Mouse (Mus musculus) cerebellum, adult 2 months (tissue): ENCODE results near the gene Slc35f6. TPM values are rescaled to one million over a fixed set of nuclear protein-coding genes. Genes with fewer than 3 reads are reported as not detected.

Source experiments
- DNase-seq, 2 experiments: peaks; one replicate each; pipeline ENCODE4 v3.0.0; 2021
- H3K27ac ChIP-seq: fragments of 200-500 bp; 2 replicates; pipeline ENCODE4 v1.5.1; 2012; ENCODE audit warnings: low read length, control low read depth, inconsistent platforms; ENCODE audit not compliant: insufficient read depth
- H3K27me3 ChIP-seq: fragments of 200-500 bp; 2 replicates; pipeline ENCODE4 v1.6.1; 2012; ENCODE audit warnings: inconsistent platforms, mild to moderate bottlenecking, low read length, moderate library complexity; ENCODE audit not compliant: control insufficient read depth, insufficient read depth
- H3K4me1 ChIP-seq: fragments of 200-500 bp; 2 replicates; pipeline ENCODE4 v1.6.1; 2011; ENCODE audit warnings: low read length; ENCODE audit not compliant: control insufficient read depth, insufficient read depth
- H3K4me3 ChIP-seq: fragments of 200-500 bp; replicated peaks from 2 replicates; pipeline ENCODE3; 2011; ENCODE audit warnings: mild to moderate bottlenecking, low read depth, low read length, control low read depth; ENCODE audit not compliant: insufficient read depth
- CTCF ChIP-seq: fragments of 200-500 bp; IDR thresholded peaks from 2 replicates; pipeline ENCODE4 v1.5.1; 2011; ENCODE audit warnings: low read depth, mild to moderate bottlenecking, control low read depth, low read length, moderate library complexity, borderline replicate concordance; ENCODE audit not compliant: insufficient read depth
- POLR2A ChIP-seq: fragments of 200-500 bp; IDR thresholded peaks from 2 replicates; pipeline ENCODE4 v1.6.1; 2011; ENCODE audit warnings: low read length, control low read depth, borderline replicate concordance; ENCODE audit not compliant: insufficient read depth
- WGBS: fragments of 180-500 bp; shearing (Covaris S2); methylation state at CpG from one replicate; pipeline ENCODE4 v1.1.7; 2018; 5-methylcytosine and 5-hydroxymethylcytosine counted together
- polyA plus RNA-seq: library from polyadenylated mRNA; depleted of rRNA; stranded (reverse); fragments of >200 nt; gene quantifications from 2 replicates; pipeline ENCODE4 v1.2.3, GENCODE M21; 2012

The Slc35f6 gene
- polyA plus RNA-seq, 1 experiment = 57.1 TPM

- TF ChIP-seq CTCF (no peak), POLR2A (no peak)
- DNase-seq = peak in 1 of 2 experiments; percentile 25
- Histone ChIP-seq H3K27me3 (no peaks in the 10 kb centered on the region), H3K4me3 (no peak overlapping the region), H3K27ac (no peak overlapping the region), H3K4me1 (peaks cover 72% of the 10 kb centered on the region)
- WGBS = 33% methylated on average over 8 of the region's 8 CpGs
These were observed 37.7 kb upstream of the Slc35f6 start for GRCm38 (mm10) chr5:30609918-30610645.

GRCm38 (mm10) chr5:30611091-30611490 is 36.6 kb upstream of the Slc35f6 start:
- no peaks in the 10 kb centered on the region for H3K27me3 ChIP-seq
- WGBS = 64% methylated on average over 1 of the region's 1 CpGs
- DNase-seq = no peak
- peaks cover 67% of the 10 kb centered on the region for H3K4me1 ChIP-seq
- no peak overlapping the region for H3K27ac ChIP-seq
- no peak overlapping the region for H3K4me3 ChIP-seq
- TF ChIP-seq CTCF = no peak
- TF ChIP-seq POLR2A = no peak

GRCm38 (mm10) chr5:30611689-30612088 is 36.0 kb upstream of the Slc35f6 start:
- no peak overlapping the region for H3K27ac ChIP-seq
- no peak overlapping the region for H3K4me3 ChIP-seq
- TF ChIP-seq CTCF (no peak), POLR2A (no peak)
- DNase-seq = no peak
- H3K4me1 ChIP-seq = peaks cover 68% of the 10 kb centered on the region
- WGBS = 24% methylated on average over 3 of the region's 3 CpGs
- no peaks in the 10 kb centered on the region for H3K27me3 ChIP-seq

GRCm38 (mm10) chr5:30612575-30612974 is 35.2 kb upstream of the Slc35f6 start:
- Histone ChIP-seq H3K4me1 (peaks cover 66% of the 10 kb centered on the region), H3K27ac (no peak overlapping the region), H3K27me3 (no peaks in the 10 kb centered on the region), H3K4me3 (no peak overlapping the region)
- 94% methylated on average over 4 of the region's 4 CpGs for WGBS
- no peak for DNase-seq
- no peak for TF ChIP-seq CTCF
- no peak for TF ChIP-seq POLR2A

- Histone ChIP-seq H3K27me3 (no peaks in the 10 kb centered on the region), H3K27ac (no peak overlapping the region), H3K4me3 (no peak overlapping the region), H3K4me1 (peaks cover 64% of the 10 kb centered on the region)
- DNase-seq = no peak
- WGBS = 84% methylated on average over 8 of the region's 8 CpGs
- no peak for TF ChIP-seq CTCF
- no peak for TF ChIP-seq POLR2A
These were observed 34.5 kb upstream of the Slc35f6 start for GRCm38 (mm10) chr5:30613242-30613641.

GRCm38 (mm10) chr5:30614221-30614620 is 33.5 kb upstream of the Slc35f6 start:
- Histone ChIP-seq H3K27me3 (no peaks in the 10 kb centered on the region), H3K27ac (no peak overlapping the region), H3K4me3 (no peak overlapping the region), H3K4me1 (peaks cover 57% of the 10 kb centered on the region)
- DNase-seq = no peak
- WGBS = 7% methylated on average over 1 of the region's 1 CpGs
- TF ChIP-seq POLR2A = no peak
- TF ChIP-seq CTCF = no peak

- H3K4me3 ChIP-seq = no peak overlapping the region
- H3K4me1 ChIP-seq = peaks cover 47% of the 10 kb centered on the region
- 25% methylated on average over 6 of the region's 6 CpGs for WGBS
- peak in 1 of 2 experiments; percentile 31 for DNase-seq
- TF ChIP-seq POLR2A (no peak), CTCF (no peak)
- no peaks in the 10 kb centered on the region for H3K27me3 ChIP-seq
- H3K27ac ChIP-seq = no peak overlapping the region
These were observed 32.3 kb upstream of the Slc35f6 start for GRCm38 (mm10) chr5:30615416-30615815.

GRCm38 (mm10) chr5:30615819-30616218 is 31.9 kb upstream of the Slc35f6 start:
- no peak for DNase-seq
- TF ChIP-seq CTCF (no peak), POLR2A (no peak)
- 81% methylated on average over 4 of the region's 4 CpGs for WGBS
- no peak overlapping the region for H3K27ac ChIP-seq
- no peak overlapping the region for H3K4me3 ChIP-seq
- no peaks in the 10 kb centered on the region for H3K27me3 ChIP-seq
- peaks cover 44% of the 10 kb centered on the region for H3K4me1 ChIP-seq
